Mouse (Mus musculus): ENCODE measurements at regions not wholly inside any gene's neighbourhood (a gene's known extent, or its start where the extent isn't known, plus 50 kb on each side); places are given as distances from the start of the nearest gene placed in this dataset.

DNA sequence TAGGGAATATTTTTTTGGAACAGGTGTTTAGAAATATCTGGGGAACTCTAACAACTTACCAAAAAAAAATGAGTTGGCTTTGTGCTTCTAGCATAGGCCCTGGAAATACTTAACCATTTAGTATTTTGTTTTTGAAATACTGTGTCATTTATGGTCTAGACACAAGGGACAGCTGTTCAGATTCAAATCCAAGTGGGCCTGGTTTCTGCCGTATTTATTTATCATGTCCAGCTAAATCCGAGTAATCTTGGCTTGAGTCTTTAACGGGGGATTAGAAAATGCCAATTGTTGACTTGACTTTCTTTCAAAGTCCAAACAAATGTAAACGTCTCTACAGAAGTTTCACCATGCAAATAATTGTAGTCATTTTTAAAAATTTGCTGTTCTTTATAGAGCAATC, 159.6 kb downstream of the Ndfip2 start:
- TF ChIP-seq CTCF (conservative IDR thresholded peaks at IDR 0.05; ENCODE audit: low read length) (no peak), POU5F1 (IDR thresholded peaks at IDR 0.05; ENCODE audit: borderline replicate concordance, low read length) (no peak)
